Mouse (Mus musculus) brain, embryonic 14.5 days (tissue): Measurements from ENCODE around the gene Ctnnd2.

Experiments used
- CTCF ChIP-seq: fragments of 200-500 bp; IDR thresholded peaks from 2 replicates; pipeline ENCODE4 v1.5.1; 2012; ENCODE audit warnings: inconsistent platforms, mild to moderate bottlenecking, moderate library complexity, borderline replicate concordance; ENCODE audit not compliant: insufficient read depth, insufficient read length; ENCODE audit errors: extremely low read depth
- POLR2A ChIP-seq: fragments of 200-500 bp; IDR thresholded peaks from 2 replicates; pipeline ENCODE4 v1.6.1; 2012; ENCODE audit warnings: mild to moderate bottlenecking, inconsistent platforms, borderline replicate concordance; ENCODE audit not compliant: poor library complexity, insufficient read depth, insufficient read length, severe bottlenecking; ENCODE audit errors: extremely low read depth

- no peak for TF ChIP-seq CTCF
- no peak for TF ChIP-seq POLR2A
Measured at GRCm38 (mm10) chr15:30406254-30406653, 233.9 kb downstream of the Ctnnd2 start.
